Mouse (Mus musculus) fibroblast of lung, adult 2 months (primary cell): ENCODE results near the gene Mphosph9.
A peak's percentile ranks its signal among the peaks of the same experiment; 100 is the strongest.
"Not testable (repeated sequence)": the region's sequence is repeated elsewhere in the genome, so short reads cannot be mapped to it uniquely, and the experiment has no call there.

Experiments used
- DNase-seq: peaks from one replicate; pipeline ENCODE4 v3.0.0-alpha.2; 2011; ENCODE audit warnings: low read depth

The Mphosph9 gene

DNA sequence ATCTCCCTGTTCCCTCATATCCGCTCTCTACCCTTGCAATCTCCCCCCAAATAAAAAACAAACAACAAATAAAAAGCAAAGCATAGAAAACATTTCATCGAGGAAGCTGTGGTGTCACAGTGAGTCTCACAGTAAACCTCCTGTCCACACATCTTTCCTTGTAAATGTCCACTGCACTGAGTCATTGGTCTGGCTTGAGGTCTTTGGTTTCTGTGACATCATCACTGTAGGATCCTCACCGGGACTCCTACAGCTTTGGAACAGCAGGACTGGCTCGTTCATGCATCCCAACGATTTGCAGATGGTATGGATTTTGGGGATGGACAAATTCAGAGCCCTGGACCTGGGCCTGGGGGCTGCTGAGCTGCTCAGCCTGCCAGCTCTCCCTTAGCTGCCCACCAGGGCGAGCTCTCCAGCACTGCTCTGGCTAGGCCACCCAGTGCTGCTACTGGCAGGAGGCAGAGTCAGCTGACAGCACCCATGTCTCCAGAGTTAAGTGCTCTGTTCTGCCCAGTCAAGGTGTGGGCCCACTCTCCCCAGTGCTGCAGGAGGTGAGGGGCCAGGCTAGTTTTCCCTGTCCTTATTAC, 14.1 kb upstream of the Mphosph9 start:
- not testable (repeated sequence) for DNase-seq

DNA sequence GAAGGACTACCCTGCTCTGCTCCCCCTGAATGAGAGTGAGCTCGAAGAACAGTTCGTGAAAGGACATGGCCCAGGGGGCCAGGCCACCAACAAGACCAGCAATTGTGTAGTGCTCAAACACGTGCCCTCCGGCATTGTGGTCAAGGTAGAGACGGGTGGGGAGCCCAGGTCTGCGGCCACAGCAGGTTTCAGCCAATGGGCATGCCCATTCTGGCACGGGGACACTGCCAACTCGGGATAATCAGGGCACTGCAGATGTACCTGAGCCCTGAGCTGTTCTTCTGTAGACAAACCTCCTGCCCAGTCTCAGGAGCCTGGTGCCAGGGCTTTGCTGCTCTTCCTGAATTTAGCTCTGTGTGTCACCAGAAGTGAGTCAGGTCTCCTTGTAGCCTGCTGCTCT, 11.0 kb upstream of the Mphosph9 start:
- no peak for DNase-seq

DNA sequence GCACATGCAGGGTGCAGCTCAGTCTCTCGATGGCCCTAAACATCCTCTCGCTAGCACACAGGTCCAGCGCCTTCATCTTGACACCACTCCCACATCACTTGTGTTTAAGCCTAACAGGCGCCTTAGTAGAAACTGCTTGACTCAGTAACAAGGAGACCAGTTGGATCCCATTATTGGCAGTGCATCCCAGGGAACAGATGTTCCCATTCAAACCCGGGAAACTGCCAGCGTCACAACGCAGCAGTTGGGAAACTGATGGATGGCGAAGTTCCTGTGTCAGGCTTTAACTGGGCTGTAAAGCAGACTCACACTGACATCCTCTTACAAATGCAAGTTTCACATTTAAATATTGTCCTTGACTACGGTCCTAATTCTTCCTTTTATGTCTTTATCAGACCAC, 10.1 kb upstream of the Mphosph9 start:
- DNase-seq: no peak

DNA sequence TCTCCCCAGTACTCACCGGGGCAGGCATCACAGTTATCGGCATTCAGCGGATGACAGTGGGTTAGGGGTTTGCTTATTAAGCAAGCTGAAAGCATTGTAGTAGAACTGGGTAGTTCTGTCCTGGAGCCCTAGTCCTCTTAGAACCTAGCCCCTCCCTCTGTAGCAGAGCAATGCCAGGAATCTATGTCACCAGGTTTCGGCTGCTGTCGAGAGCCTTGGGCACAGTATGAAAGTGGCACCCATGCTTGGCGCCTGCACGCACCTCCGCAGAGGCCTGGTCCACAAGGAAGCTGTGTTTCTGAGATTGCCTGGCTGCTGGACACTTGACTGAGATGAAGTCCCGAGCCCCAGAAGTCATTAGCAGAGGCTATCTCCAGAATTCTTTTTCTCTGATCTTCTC, 9.3 kb upstream of the Mphosph9 start:
- DNase-seq: no peak

DNA sequence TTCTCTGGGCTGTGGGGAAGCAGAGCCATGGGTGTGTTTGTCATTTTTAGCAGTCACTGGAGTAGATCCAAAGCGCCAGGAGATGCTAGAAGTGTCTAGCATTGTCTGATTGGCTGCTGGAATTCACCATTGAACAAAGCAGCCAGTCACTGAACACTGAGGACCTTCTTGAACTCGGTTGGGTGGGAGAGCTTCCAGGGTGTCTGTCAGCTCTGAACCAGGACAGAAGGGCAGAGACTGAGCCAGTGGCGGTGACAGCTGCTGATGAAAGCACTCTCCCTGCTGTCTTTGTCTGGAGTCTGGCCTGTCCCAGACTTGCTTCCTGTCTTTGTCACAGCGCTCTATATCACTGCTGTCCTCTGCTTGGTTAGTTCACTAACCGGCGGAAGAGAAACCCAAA, 6.6 kb upstream of the Mphosph9 start:
- DNase-seq: no peak

DNA sequence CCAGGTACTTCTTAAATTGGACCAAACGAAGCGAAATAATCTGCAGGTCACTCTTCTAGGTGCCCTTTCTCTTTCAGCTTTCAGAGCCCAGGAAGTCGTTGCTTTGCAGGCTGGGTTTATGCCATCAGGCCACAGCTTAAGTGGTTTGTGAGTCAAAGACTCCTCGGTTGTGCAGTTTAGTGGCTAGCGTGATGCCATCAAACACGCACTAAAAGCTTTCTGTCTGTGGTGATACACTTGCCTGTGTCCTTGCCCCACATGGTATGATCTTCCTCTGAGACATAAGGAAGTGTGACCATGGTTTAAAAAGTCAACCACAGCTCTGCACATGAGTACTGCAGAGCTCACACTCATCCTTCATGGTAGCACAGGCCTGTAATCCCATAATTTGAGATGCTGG, 2.3 kb upstream of the Mphosph9 start:
- DNase-seq: no peak

DNA sequence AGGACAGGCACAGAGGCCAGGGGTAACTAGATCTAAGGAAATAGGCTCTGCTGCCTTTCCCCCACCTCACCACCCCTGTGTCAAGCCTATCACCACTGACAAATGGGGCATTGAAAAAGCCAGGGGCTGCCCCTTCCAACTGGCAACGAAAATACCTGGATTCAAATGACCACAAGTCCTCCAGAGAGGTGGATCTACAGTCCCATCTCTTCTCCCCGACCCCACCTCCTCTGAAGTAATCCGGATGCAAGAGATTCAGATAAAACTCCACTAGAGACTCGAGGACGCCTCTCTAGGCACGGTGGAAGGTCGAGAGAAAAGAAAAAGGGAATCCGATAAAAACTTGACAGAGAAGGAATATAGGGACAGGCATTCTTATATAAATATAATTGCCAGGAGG, 943 bp downstream of the Mphosph9 start:
- DNase-seq: no peak

DNA sequence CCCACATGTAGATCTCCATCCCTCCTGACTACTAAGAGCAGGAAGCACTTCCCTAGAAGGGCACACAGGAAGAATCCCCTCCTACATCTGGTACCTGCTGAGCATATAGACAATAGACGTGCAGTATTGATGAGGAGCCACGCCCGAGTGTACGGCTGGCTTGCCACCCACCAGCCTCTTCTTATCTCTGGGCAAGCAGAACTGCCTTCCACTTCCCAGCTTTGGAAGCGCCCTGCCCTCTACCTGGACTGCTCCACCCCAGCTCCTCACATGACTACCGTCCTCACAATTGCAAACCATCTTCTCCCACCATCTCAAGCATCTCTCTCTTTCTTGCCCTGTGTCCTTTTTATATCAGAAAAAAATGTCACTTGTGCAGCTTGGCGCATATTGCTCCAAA, 10.1 kb downstream of the Mphosph9 start:
- no peak for DNase-seq

DNA sequence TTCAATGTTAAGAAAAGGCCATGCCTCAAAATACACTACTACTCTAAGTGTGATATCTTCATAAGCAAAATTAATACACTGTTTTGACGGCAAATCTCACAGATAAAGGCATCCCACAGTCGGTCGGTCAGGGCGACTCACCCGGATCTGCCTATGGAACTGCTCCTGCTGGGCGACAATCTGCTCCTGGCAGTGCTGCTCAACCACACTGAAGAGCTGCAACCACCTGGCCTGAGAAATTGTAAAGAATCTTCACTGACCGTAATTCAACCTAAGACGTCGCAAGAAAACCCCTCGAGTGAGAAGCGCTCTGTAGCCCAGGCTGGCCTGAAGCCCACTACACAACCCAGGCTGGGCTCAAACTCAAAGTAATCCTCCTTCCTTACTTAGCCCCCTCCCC, 11.8 kb downstream of the Mphosph9 start:
- DNase-seq: no peak

DNA sequence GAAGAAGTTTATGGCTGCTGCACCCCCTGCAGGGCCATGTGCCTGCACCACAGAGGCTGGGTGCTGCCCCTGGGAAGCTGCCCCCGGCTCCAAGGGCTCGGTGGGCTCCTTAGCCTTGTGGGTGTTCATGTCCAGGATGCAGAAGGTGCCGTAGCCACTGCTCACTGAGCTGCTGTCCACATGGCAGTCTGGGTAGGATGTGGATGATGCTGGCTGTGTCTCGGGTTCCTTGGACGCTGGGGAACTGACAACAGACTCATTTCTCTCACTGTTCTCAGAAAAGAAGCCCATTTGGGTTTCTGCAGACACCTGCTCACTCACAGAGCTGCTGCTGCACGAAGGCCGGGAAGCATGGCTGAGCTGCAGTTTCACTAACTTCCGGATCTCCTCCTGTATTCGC, 12.3 kb downstream of the Mphosph9 start:
- DNase-seq: no peak

DNA sequence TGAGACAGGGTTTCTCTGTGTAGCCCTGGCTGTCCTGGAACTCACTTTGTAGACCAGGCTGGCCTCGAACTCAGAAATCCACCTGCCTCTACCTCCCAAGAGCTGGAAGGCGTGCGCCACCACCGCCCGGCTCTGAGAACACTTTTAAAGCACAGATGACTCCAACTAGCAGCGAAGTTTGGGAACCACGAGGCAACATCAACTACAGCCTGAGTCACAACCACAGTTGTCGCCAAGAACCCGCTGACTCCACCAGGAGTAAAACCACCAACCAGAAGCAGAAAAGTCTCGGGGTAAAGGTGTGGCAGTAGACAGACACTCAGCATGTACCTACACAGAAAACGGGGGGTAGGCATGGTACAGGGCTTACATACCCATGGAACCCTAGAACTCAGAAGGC, 17.7 kb downstream of the Mphosph9 start:
- DNase-seq: no peak

DNA sequence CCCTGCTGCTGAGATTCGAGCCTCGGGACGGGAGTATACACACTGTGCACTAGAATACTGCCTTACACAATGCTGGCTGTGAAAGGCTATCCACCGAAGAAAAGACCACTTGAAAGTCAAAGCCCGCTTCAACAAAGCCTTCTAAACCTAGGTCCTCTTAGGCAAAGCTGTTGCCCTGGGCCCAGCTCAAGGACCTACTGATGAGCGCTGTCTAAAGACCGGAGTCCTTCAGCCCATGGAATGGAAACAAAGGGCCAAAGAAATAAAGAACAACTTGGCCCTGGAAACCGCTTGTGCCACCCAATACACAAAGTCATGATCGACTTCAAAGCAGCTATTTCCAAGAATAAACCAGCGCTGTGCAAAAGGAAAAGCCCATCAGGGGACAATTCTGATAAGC, 18.6 kb downstream of the Mphosph9 start:
- no peak for DNase-seq

DNA sequence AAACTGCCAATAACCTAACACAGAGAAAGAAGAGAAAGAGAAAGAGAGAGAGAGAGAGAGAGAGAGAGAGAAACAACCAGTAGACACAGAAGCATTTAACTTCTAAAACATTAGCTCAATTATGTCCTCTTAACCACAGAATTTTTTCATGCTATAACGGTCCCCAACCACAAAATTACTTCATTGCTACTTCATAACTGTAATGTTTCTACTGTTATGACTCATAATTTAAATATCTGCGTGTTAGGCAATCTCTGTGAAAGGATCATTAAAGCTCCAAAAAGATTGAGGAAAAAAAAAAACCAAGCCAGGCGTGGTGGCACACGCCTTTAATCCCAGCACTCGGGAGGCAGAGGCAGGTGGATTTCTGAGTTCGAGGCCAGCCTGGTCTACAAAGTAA, 24.9 kb downstream of the Mphosph9 start:
- DNase-seq: peak; percentile 51

DNA sequence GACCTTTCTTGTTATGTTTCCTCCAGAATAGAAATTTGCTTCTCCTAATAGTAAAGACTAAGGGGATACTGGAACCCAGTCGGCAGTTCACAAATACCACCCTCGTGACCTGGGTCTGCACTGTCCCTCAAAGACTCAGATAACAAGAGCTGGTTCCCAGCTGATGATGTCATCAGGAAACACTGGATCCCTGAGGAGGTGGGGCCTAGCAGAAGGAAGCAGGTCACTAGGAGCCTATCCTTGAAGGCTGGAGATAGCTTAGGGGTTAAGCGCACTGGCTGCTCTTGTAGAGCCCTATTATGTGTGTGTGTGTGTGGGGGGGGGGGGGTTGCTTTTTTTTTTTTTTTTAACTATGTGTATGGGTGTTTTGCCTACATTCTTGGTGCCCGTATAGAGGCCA, 27.6 kb downstream of the Mphosph9 start:
- no peak for DNase-seq

DNA sequence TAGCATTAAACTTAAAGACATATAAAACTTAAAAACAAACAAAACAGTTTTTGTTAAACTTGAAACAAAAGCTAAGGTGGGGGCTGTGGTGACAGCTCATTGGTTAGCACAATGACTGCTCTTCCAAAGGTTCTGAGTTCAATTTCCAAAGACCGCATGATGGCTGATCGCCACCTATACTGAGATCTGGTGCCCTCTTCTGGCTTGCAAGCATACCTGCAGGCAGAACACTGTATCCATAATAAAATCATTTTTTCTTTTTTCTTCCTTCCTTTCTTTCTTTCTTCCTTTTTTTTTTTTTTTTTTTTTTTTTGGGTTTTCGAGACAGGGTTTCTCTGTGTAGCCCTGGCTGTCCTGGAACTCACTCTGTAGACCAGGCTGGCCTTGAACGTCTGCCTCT, 28.5 kb downstream of the Mphosph9 start:
- DNase-seq: not testable (repeated sequence)

DNA sequence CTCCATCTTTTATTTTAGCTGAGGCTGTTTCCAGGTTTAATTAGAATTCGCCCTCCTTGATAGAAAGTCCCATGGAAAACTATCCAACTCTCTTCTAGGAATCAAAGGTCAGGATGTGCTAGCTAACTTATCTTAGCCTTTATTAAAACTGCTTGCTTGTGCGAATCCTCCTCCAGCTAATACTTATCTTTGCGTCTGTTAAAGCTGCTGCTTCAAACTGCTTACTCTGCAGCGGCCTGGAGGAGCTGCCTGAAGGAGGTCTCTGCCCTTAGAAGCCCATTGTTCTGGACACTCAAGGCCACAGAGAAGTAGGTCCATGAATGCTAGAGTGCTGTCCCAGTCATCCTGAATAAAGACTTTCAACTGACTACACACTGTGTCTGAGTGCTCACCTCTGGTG, 31.3 kb downstream of the Mphosph9 start:
- DNase-seq: no peak

DNA sequence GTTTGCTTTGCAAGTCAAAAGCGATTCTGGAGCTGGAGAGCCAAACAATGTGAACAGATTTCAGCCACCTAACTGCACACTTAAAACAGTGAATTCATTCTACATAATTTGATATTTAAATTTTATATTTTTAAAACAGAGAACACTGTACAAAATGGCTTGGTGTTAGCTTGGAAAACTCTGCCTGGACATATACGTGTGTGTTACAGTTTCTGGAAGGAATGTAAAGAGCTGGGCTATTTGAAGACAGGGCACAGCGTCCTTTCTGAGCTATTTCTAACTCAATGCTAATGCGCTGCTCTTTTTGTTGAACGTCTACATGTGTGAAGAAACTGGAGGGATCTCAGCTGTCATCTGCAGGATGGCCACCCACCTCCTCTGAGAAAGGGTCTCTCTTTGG, 33.8 kb downstream of the Mphosph9 start:
- no peak for DNase-seq

DNA sequence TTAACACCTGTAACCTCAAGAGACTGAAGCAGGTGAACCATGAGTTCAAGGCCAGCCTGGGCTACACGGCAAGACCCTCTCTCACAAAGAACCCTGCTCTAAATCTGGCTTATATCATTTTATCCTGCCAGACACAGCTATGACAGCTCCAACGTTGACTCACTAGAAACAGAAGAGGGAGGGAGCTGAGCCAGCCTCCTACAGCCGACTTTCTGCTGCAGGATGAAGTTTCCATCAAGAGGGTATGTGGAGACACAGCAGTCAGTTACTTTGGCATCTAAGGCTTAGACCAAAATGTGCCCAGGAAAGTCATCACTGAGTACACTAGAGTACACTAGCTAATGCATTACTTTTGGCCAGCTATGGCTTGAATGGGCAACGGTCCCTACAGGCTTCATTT, 37.6 kb downstream of the Mphosph9 start:
- no peak for DNase-seq

DNA sequence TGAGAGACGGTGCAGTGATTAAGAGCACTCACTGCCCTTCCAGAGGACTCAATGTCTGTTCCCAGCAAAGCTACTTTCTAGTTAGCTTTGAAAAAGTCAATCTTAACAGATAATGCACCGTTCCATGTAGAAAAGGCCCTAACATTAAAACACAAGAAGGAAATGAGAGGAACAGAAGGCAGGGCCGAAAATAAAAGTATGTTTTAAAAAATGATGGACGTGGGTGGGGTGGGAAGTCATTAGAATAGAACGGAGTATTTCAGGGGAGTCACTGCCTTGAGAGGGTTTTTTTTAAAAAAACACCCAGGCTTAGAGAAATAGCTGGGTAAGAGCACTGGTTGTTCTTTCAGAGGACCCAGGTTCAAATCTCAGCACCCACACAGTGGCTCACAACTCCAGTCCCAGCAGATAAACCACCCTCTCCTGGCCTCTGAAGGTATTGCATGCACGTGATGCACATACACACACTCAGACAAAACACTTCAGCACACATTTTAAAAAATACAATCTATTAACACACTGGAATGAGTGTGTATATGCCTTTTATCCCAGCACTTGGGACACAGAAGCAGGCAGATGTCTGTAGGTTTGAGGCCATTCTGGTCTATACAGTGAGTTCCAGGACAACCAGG, 40.0 kb downstream of the Mphosph9 start:
- DNase-seq: no peak

DNA sequence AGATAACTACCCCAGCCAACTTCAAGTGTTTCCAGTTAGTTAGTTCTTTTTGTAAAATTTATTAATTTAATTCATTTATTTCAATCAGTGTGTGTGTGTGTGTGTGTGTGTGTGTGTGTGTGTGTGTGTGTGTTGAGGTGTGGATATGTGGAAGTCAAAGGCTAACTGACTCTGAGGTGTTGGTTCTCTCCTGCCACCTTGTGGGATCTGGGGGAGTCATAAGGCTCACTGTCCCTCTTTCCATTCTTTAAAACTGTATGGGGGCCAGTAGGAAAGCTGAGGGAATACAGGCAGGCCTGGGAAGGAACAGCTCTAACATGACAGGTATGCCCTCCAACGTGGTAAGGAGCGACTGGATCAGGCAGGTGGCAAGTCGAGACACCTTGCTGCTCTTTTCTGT, 43.4 kb downstream of the Mphosph9 start:
- DNase-seq: no peak

DNA sequence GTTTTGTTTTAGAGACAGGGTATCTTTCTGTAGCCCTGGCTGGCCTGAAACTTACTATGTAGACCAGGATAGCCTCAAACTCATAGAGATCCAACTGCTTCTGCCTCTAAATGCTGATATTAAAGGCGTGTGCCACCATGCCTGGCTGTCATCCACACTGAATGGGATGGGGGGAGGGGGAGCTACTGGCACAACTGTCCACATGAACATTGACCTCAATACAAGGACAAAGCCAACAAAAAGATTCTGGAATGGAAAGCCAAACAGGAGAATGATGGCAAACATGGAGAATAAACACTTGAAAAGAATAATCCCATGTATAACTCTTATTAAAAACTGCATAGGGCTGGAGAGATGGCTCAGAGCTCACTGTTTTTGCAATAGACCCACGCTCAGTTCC, 44.9 kb downstream of the Mphosph9 start:
- DNase-seq: no peak

DNA sequence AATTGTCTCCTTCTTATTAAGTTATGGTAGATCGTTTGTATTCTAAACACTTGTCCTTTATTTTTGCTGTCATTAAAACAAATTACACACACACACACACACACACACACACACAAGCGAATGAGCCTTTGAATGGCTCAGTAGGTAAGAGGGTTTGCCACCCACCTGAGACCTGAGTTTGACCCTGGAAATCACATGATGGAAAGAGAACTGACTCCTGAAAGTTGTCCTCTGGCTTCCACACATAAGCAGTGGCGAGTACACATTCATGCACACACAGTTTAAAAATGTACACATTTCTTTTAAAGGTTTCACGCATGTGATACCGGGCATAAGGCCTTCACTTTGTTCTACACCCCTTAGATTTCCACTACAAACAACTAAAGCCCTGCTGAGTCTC, 57.5 kb downstream of the Mphosph9 start:
- DNase-seq: no peak

DNA sequence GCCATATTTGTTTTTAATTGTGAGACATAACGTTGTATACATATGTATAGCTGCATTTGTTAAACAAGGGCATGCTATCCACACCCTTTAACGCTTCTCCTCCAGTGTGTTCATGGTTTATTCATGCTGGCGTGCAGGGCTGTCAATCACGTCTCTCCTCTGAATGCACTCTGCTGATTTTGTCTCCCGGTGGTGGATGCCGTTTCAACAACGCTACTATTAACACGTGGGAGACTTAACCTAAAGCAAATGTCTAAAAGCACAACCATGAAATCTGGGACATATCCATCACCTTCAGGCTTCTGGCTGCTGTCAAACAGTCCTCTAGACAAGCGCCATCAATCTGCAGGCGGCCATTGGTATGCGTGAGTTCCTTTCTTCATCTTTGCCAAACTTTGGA, 58.1 kb downstream of the Mphosph9 start:
- DNase-seq: no peak

DNA sequence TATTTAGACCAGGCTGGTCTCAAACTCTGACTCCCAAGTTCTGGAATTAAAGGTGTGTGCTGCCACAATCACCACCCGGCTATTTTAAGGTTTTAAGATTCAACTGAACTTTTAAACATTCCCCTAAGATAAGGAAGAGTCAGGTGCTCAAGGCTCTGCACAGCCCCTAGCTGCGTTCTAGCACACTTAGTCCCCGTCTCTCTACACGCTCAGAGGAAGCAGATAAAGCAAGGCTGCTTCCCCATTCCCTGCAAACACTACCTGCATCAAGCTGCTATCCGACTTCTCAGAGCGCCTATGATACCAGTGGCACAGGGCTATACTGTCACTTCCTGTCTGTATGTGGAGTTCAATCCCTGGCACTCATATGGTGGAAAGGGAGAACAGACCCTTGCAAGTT, 60.1 kb downstream of the Mphosph9 start:
- no peak for DNase-seq

DNA sequence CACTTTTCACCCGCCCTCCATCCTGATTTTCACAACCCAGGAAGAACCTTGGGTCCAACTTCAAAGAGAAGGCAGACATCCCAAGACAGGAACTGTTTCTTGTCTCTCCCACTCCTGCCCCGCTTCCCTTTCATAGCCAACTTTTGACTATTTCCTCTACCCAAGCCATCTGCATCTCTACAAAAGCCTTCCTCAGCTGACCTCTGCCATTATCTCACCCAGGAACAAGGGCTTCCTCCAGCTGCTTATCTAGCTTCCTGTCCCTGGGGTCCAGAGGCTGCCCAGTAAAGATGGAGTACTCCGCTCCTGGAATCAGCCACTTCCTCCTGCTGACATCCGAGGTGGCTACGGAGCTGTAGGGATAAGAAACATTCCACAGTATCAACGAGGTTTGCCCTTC, 61.0 kb downstream of the Mphosph9 start:
- DNase-seq: no peak
